ENCODE assay signal across 16 mouse cellular contexts in genomic region chr16:21523738-21524137, GRCm38 (mm10).
DNase-seq lines count a peak whose midpoint lies in the region.
"Had no signal": no experiment of that assay in that cellular context is flagged by ENCODE, and none has a peak within 500 bp of the region (broad histone marks: within the 10 kb centered on the region; RNA-seq: fewer than 3 reads in every experiment).

No protein-coding gene starts in this region.

- peak; percentile 44 to 71 for DNase-seq in frontal cortex, adult 2 months (ENCODE audit: extremely low spot score in 1 of 2, low spot score in 1 of 2)
- DNase-seq in frontal cortex, postnatal 14 days (ENCODE audit: low spot score in 2 of 2): no peak
- peak; percentile 44 to 45 for DNase-seq in left cerebral cortex, adult 18-20 months (ENCODE audit: low spot score in 2 of 2)
- DNase-seq in left cerebral cortex, postnatal 4 days: no peak
- DNase-seq in brain, adult 2 months (ENCODE audit: low read depth, low spot score): peak; percentile 78
- peak; percentile 51 to 59 for DNase-seq in left cerebral cortex, adult 9 months (ENCODE audit: low spot score in 2 of 2)
- DNase-seq in spleen, postnatal 4 days (ENCODE audit: low spot score in 2 of 2): no peak
- no peak for DNase-seq in lung, postnatal 36 days
- DNase-seq: adrenal gland, postnatal 14 days; cerebellum, adult 18-20 months; cerebellum, adult 9-11 months; cerebellum, postnatal 36 days; forebrain, postnatal 0 days; gastrocnemius, postnatal 36 days; heart, adult 18-20 months; heart, postnatal 14 days had no signal

- intact Hi-C loops in left cerebral cortex, postnatal 4 days (cut with DNase I): no loop called here

Comparison
In these comparisons a context has a peak if more than half of its experiments do, and no peak if none do; other contexts are left out.
1. DNase-seq: peak in frontal cortex, adult 2 months (2 of 2), left cerebral cortex, adult 18-20 months (2 of 2), brain, adult 2 months (single experiment) and left cerebral cortex, adult 9 months (2 of 2); none in frontal cortex, postnatal 14 days (0 of 2), left cerebral cortex, postnatal 4 days (single experiment), spleen, postnatal 4 days (0 of 2) and lung, postnatal 36 days (single experiment).